Mouse (Mus musculus): ENCODE measurements around the gene Selp.

DNA sequence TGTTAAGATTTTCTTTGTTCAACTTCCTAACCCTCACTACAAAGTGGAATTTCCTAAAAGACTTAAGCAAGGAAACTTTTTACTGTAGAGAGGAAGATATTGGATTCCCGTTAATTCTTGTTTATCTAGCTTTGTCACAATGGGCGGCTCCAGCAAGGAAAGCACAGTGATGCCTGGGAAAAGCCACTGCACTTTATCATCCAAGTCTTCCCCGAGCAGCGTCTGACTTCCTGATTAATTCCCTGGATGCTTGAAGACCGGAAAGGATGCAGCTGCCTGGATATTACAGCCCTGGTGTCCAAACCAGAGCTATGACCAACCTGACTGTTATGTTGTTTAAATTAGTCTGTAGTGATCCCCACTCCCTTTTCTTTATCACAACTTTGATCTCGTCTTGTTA, 18.3 kb upstream of the Selp start:
- TF ChIP-seq CTCF (IDR thresholded peaks at IDR 0.05; ENCODE audit: low read depth, low read length) (no peak), GATA1 (IDR thresholded peaks at IDR 0.05; ENCODE audit: borderline replicate concordance, low read length) (no peak)
